Mouse (Mus musculus) telencephalon, adult 2 months (tissue): ENCODE measurements around the gene Rpl39l.
"Not testable (repeated sequence)": the region's sequence is repeated elsewhere in the genome, so short reads cannot be mapped to it uniquely, and the experiment has no call there.

ENCODE experiments used
- DNase-seq: peaks from one replicate; pipeline ENCODE4 v3.0.0-alpha.2; 2011; ENCODE audit warnings: low read depth, low spot score

Rpl39l gene

GRCm38 (mm10) chr16:10170005-10170404 is at the start of gene Rpl39l:
TSS of gene Rpl39l (plus strand) at chr16:10170226.
- no peak for DNase-seq

GRCm38 (mm10) chr16:10127586-10127985 is 42.4 kb upstream of the Rpl39l start:
- no peak for DNase-seq

- no peak for DNase-seq
Observed at GRCm38 (mm10) chr16:10129052-10129911, 40.7 kb upstream of the Rpl39l start.

GRCm38 (mm10) chr16:10143166-10143565 is 26.9 kb upstream of the Rpl39l start:
- no peak for DNase-seq

GRCm38 (mm10) chr16:10147401-10147800 is 22.6 kb upstream of the Rpl39l start:
- DNase-seq, result no peak

GRCm38 (mm10) chr16:10169123-10169905 is 712 bp upstream of the Rpl39l start:
- DNase-seq, result no peak

- DNase-seq, result no peak
Observed at GRCm38 (mm10) chr16:10171276-10171675, 1.2 kb downstream of the Rpl39l start.

GRCm38 (mm10) chr16:10172179-10172820 is 2.3 kb downstream of the Rpl39l start:
- DNase-seq, result no peak

GRCm38 (mm10) chr16:10187461-10187860 is 17.4 kb downstream of the Rpl39l start:
- DNase-seq, result not testable (repeated sequence)

GRCm38 (mm10) chr16:10192679-10193506 is 22.9 kb downstream of the Rpl39l start, which contains the start of gene Atf7ip2:
TSS of gene Atf7ip2 (plus strand) at chr16:10192712.
- peak; percentile 13 for DNase-seq

GRCm38 (mm10) chr16:10208777-10209176 is 38.8 kb downstream of the Rpl39l start:
- no peak for DNase-seq

GRCm38 (mm10) chr16:10216366-10216765 is 46.3 kb downstream of the Rpl39l start:
- not testable (repeated sequence) for DNase-seq

GRCm38 (mm10) chr16:10217020-10217419 is 47.0 kb downstream of the Rpl39l start:
- DNase-seq, result not testable (repeated sequence)
